Mouse (Mus musculus) hindbrain, postnatal 0 days (tissue): Measurements from ENCODE around the gene Vmn2r22. TPM values are rescaled to one million over a fixed set of nuclear protein-coding genes. Genes with fewer than 3 reads are reported as not detected.
"Not testable (repeated sequence)": the region's sequence is repeated elsewhere in the genome, so short reads cannot be mapped to it uniquely, and the experiment has no call there.

Source experiments
- ATAC-seq: fragments of 200-750 bp; cut with Nextera tagmentation; 2 replicates; pipeline ENCODE4 v1.8.0; 2017; ENCODE audit warnings: mild to moderate bottlenecking, moderate TSS enrichment, moderate library complexity
- DNase-seq: peaks from one replicate; pipeline ENCODE4 v3.0.0-alpha.2; 2015; ENCODE audit warnings: low spot score
- H3K27ac ChIP-seq: fragments of 300-500 bp; sonication (generic); 2 replicates; pipeline ENCODE4 v1.5.1; 2014; ENCODE audit warnings: mild to moderate bottlenecking
- H3K27me3 ChIP-seq: fragments of 300-500 bp; sonication (generic); 2 replicates; pipeline ENCODE4 v1.6.1; 2014; ENCODE audit warnings: low read length, mixed read lengths; ENCODE audit not compliant: insufficient read depth
- H3K36me3 ChIP-seq: fragments of 300-500 bp; sonication (generic); 2 replicates; pipeline ENCODE4 v1.6.1; 2014; ENCODE audit warnings: low read length, mixed read lengths; ENCODE audit not compliant: insufficient read depth
- H3K4me1 ChIP-seq: fragments of 300-500 bp; sonication (generic); 2 replicates; pipeline ENCODE4 v1.6.1; 2014; ENCODE audit warnings: antibody characterized with exemption, low read length, mixed read lengths; ENCODE audit not compliant: insufficient read depth
- H3K4me2 ChIP-seq: fragments of 300-500 bp; sonication (generic); 2 replicates; pipeline ENCODE4 v1.6.1; 2014; ENCODE audit warnings: low read depth, mild to moderate bottlenecking, low read length, moderate library complexity, mixed read lengths
- H3K4me3 ChIP-seq: fragments of 300-500 bp; sonication (generic); 2 replicates; pipeline ENCODE4 v1.5.1; 2014; ENCODE audit warnings: low read length
- H3K9ac ChIP-seq: fragments of 300-500 bp; sonication (generic); replicated peaks from 2 replicates; pipeline ENCODE4 v1.6.1; 2014; ENCODE audit warnings: mild to moderate bottlenecking, low read length, moderate library complexity, mixed read lengths
- H3K9me3 ChIP-seq: fragments of 300-500 bp; sonication (generic); 2 replicates; pipeline ENCODE4 v1.6.1; 2016; ENCODE audit warnings: low read length, mixed read lengths
- CTCF ChIP-seq: IDR thresholded peaks from 2 replicates; pipeline ENCODE4 v1.5.1; 2016; ENCODE audit warnings: antibody characterized with exemption, control low read depth, low read depth
- WGBS: fragments of 180-500 bp; shearing (Covaris S2); extraction: QIAGEN DNeasy Blood & Tissue Kit; methylation state at CpG from one replicate; pipeline ENCODE4 v1.1.7; 2014; 5-methylcytosine and 5-hydroxymethylcytosine counted together
- polyA plus RNA-seq: library from polyadenylated mRNA; unstranded; fragments of >200 nt; fragmentation: Nextera tagmentation; extraction: Ambion mirVana; gene quantifications from 2 replicates; pipeline ENCODE4 v1.2.1, GENCODE M21; 2015
- total RNA-seq: library from RNA; depleted of rRNA; stranded (reverse); fragments of >200 nt; gene quantifications from 2 replicates; pipeline ENCODE4 v1.2.3, GENCODE M21; 2014; rRNA removed

Vmn2r22 gene
- total RNA-seq, result not detected in 2 replicates
- polyA plus RNA-seq, result not detected in 2 replicates

- H3K4me2 ChIP-seq, H3K36me3 ChIP-seq, DNase-seq, H3K9me3 ChIP-seq, H3K27ac ChIP-seq, ATAC-seq, H3K4me1 ChIP-seq, H3K27me3 ChIP-seq, H3K4me3 ChIP-seq, H3K9ac ChIP-seq: not testable (repeated sequence)
- 72% methylated on average over 3 of the region's 3 CpGs for WGBS
Measured at GRCm38 (mm10) chr6:123650625-123651024, at the start of gene Vmn2r22. TSS of gene Vmn2r22 (minus strand) at chr6:123650725.

- H3K4me2 ChIP-seq, result no peak overlapping the region
- no peak overlapping the region for H3K9ac ChIP-seq
- no peaks in the 10 kb centered on the region for H3K4me1 ChIP-seq
- H3K4me3 ChIP-seq, result no peak overlapping the region
- H3K36me3 ChIP-seq, result no peaks in the 10 kb centered on the region
- H3K27ac ChIP-seq, result no peak overlapping the region
- no peak for TF ChIP-seq CTCF
- H3K9me3 ChIP-seq, result no peaks in the 10 kb centered on the region
- H3K27me3 ChIP-seq, result no peaks in the 10 kb centered on the region
- no peak for ATAC-seq
- peak; percentile 1 for DNase-seq
Measured at GRCm38 (mm10) chr6:123697213-123697612, 46.7 kb upstream of the Vmn2r22 start.

- not testable (repeated sequence) for H3K9ac ChIP-seq, H3K9me3 ChIP-seq, H3K4me3 ChIP-seq, ATAC-seq, H3K4me1 ChIP-seq, DNase-seq, H3K36me3 ChIP-seq, H3K27me3 ChIP-seq, H3K4me2 ChIP-seq, H3K27ac ChIP-seq
- WGBS, result 5% methylated on average over 1 of the region's 1 CpGs
Measured at GRCm38 (mm10) chr6:123696639-123697038, 46.1 kb upstream of the Vmn2r22 start.

GRCm38 (mm10) chr6:123657040-123657439 is 6.5 kb upstream of the Vmn2r22 start:
- 70% methylated on average over 6 of the region's 6 CpGs for WGBS
- Histone ChIP-seq H3K9me3 (no peaks in the 10 kb centered on the region), H3K4me1 (no peaks in the 10 kb centered on the region), H3K27ac (no peak overlapping the region), H3K4me3 (no peak overlapping the region), H3K4me2 (no peak overlapping the region), H3K9ac (no peak overlapping the region), H3K27me3 (no peaks in the 10 kb centered on the region), H3K36me3 (no peaks in the 10 kb centered on the region)
- ATAC-seq (no peak), DNase-seq (peak; percentile 47)
- TF ChIP-seq CTCF, result peak; percentile 47; the same call in 1 of the 2 replicates

GRCm38 (mm10) chr6:123639394-123639793 is 11.1 kb downstream of the Vmn2r22 start:
- ATAC-seq, result not testable (repeated sequence)

GRCm38 (mm10) chr6:123623784-123624183 is 26.7 kb downstream of the Vmn2r22 start:
- not testable (repeated sequence) for H3K36me3 ChIP-seq, ATAC-seq, H3K9ac ChIP-seq, H3K27me3 ChIP-seq, DNase-seq, H3K9me3 ChIP-seq, H3K27ac ChIP-seq, H3K4me3 ChIP-seq, H3K4me2 ChIP-seq, H3K4me1 ChIP-seq
- WGBS, result no CpG with 5 or more reads among the region's 2 CpGs

More at GRCm38 (mm10) chr6:123639394-123639793, 11.1 kb downstream of the Vmn2r22 start:
- H3K9me3 ChIP-seq, H3K4me3 ChIP-seq, H3K4me1 ChIP-seq, H3K36me3 ChIP-seq, H3K27ac ChIP-seq, DNase-seq, H3K27me3 ChIP-seq, H3K9ac ChIP-seq, H3K4me2 ChIP-seq: not testable (repeated sequence)
- 90% methylated on average over 4 of the region's 4 CpGs for WGBS

- not testable (repeated sequence) for H3K9ac ChIP-seq, ATAC-seq, H3K4me3 ChIP-seq, H3K4me1 ChIP-seq, H3K27me3 ChIP-seq, H3K4me2 ChIP-seq, H3K27ac ChIP-seq, H3K9me3 ChIP-seq, H3K36me3 ChIP-seq, DNase-seq
- WGBS, result no CpG with 5 or more reads among the region's 5 CpGs
Measured at GRCm38 (mm10) chr6:123588368-123588767, 62.2 kb downstream of the Vmn2r22 start.

GRCm38 (mm10) chr6:123587796-123588328 is 62.7 kb downstream of the Vmn2r22 start:
- ATAC-seq, H3K36me3 ChIP-seq, H3K4me3 ChIP-seq, DNase-seq, H3K4me1 ChIP-seq, H3K4me2 ChIP-seq, H3K27me3 ChIP-seq, H3K27ac ChIP-seq, H3K9me3 ChIP-seq, H3K9ac ChIP-seq: not testable (repeated sequence)
- no CpG with 5 or more reads among the region's 2 CpGs for WGBS

GRCm38 (mm10) chr6:123583988-123584387 is 66.5 kb downstream of the Vmn2r22 start:
- not testable (repeated sequence) for H3K36me3 ChIP-seq, H3K4me3 ChIP-seq, H3K4me2 ChIP-seq, H3K9ac ChIP-seq, DNase-seq, H3K9me3 ChIP-seq, H3K4me1 ChIP-seq, H3K27me3 ChIP-seq, H3K27ac ChIP-seq, ATAC-seq
- no CpG with 5 or more reads among the region's 1 CpGs for WGBS

GRCm38 (mm10) chr6:123574698-123575097 is 75.8 kb downstream of the Vmn2r22 start:
- not testable (repeated sequence) for H3K36me3 ChIP-seq, H3K4me3 ChIP-seq, H3K9ac ChIP-seq, ATAC-seq, H3K27ac ChIP-seq, H3K27me3 ChIP-seq, H3K4me2 ChIP-seq, H3K4me1 ChIP-seq, DNase-seq, H3K9me3 ChIP-seq
- no CpG with 5 or more reads among the region's 2 CpGs for WGBS
